Mouse (Mus musculus) lung, postnatal 0 days (tissue): ENCODE data around the gene Gdap1l1. TPM values are rescaled to one million over a fixed set of nuclear protein-coding genes. Genes with fewer than 3 reads are reported as not detected.

ENCODE experiments used
- ATAC-seq: fragments of 200-750 bp; cut with Nextera tagmentation; 2 replicates; pipeline ENCODE4 v1.8.0; 2017; ENCODE audit warnings: moderate library complexity
- DNase-seq: peaks from one replicate; pipeline ENCODE4 v3.0.0-alpha.2; 2016; ENCODE audit warnings: low spot score
- H3K27ac ChIP-seq: fragments of 300-500 bp; sonication (generic); 2 replicates; pipeline ENCODE4 v1.5.1; 2014; ENCODE audit warnings: antibody characterized with exemption, mild to moderate bottlenecking, low read length, mixed read lengths
- H3K27me3 ChIP-seq: fragments of 300-500 bp; sonication (generic); replicated peaks from 2 replicates; pipeline ENCODE4 v1.6.1; 2014; ENCODE audit warnings: low read length, mixed read lengths; ENCODE audit not compliant: insufficient read depth
- H3K36me3 ChIP-seq: fragments of 300-500 bp; sonication (generic); 2 replicates; pipeline ENCODE4 v1.6.1; 2014; ENCODE audit warnings: low read length, mixed read lengths; ENCODE audit not compliant: insufficient read depth
- H3K4me1 ChIP-seq: fragments of 300-500 bp; sonication (generic); 2 replicates; pipeline ENCODE4 v1.6.1; 2014; ENCODE audit warnings: antibody characterized with exemption, low read depth, low read length, mixed read lengths; ENCODE audit not compliant: insufficient read depth
- H3K4me2 ChIP-seq: fragments of 300-500 bp; sonication (generic); replicated peaks from 2 replicates; pipeline ENCODE4 v1.6.1; 2014; ENCODE audit warnings: low read depth, mild to moderate bottlenecking, low read length, moderate library complexity, mixed read lengths
- H3K4me3 ChIP-seq: fragments of 300-500 bp; sonication (generic); 2 replicates; pipeline ENCODE4 v1.5.1; 2014; ENCODE audit warnings: low read depth, low read length
- H3K9ac ChIP-seq: fragments of 300-500 bp; sonication (generic); replicated peaks from 2 replicates; pipeline ENCODE4 v1.6.1; 2014; ENCODE audit warnings: low read depth, mild to moderate bottlenecking
- H3K9me3 ChIP-seq: fragments of 300-500 bp; sonication (generic); 2 replicates; pipeline ENCODE4 v1.6.1; 2016; ENCODE audit warnings: low read length, mixed read lengths
- CTCF ChIP-seq: IDR thresholded peaks from 2 replicates; pipeline ENCODE4 v1.5.1; 2016; ENCODE audit warnings: antibody characterized with exemption, mild to moderate bottlenecking
- EP300 ChIP-seq: IDR thresholded peaks from 2 replicates; pipeline ENCODE4 v1.6.1; 2016; ENCODE audit warnings: antibody characterized with exemption, mild to moderate bottlenecking, control low read depth
- WGBS: fragments of 180-500 bp; shearing (Covaris S2); extraction: QIAGEN DNeasy Blood & Tissue Kit; methylation state at CpG from one replicate; pipeline ENCODE4 v1.1.7; 2014; 5-methylcytosine and 5-hydroxymethylcytosine counted together
- polyA plus RNA-seq: library from polyadenylated mRNA; unstranded; fragments of >200 nt; fragmentation: Nextera tagmentation; extraction: Ambion mirVana; gene quantifications from 2 replicates; pipeline ENCODE4 v1.2.1, GENCODE M21; 2015

Gdap1l1 gene
- polyA plus RNA-seq, 1 experiment from 2014 or later: 0.37 TPM

DNA sequence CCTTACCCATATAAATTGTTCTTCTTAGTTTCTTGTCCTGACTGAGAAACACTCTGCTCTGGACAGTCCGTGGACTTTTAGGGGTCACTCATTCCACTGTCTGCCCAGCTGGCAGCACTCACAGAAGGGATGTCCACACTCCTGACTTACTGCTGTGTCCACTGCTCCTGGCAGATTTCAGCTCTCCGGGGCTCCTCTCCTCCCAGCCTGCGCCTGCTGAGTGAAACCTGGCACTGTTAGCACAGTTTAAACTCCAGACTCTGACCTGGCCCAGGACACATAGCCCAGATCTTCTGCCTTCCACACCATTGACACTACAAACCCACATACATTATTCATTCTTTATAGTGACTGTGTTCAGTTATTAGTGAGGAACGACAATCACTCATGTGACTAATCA lies 25.7 kb downstream of the Gdap1l1 start:
- H3K27me3 ChIP-seq: no peaks in the 10 kb centered on the region
- H3K27ac ChIP-seq: no peak overlapping the region
- H3K4me2 ChIP-seq: no peak overlapping the region
- no peak for TF ChIP-seq CTCF
- TF ChIP-seq EP300: no peak
- 64% methylated on average over 4 of the region's 4 CpGs for WGBS
- no peak overlapping the region for H3K4me3 ChIP-seq
- H3K36me3 ChIP-seq: peaks cover 7% of the 10 kb centered on the region; the same call in 1 of the 2 replicates
- peak; percentile 36 for ATAC-seq
- peak; percentile 28 for DNase-seq
- no peaks in the 10 kb centered on the region for H3K4me1 ChIP-seq
- no peak overlapping the region for H3K9ac ChIP-seq
- H3K9me3 ChIP-seq: no peaks in the 10 kb centered on the region

DNA sequence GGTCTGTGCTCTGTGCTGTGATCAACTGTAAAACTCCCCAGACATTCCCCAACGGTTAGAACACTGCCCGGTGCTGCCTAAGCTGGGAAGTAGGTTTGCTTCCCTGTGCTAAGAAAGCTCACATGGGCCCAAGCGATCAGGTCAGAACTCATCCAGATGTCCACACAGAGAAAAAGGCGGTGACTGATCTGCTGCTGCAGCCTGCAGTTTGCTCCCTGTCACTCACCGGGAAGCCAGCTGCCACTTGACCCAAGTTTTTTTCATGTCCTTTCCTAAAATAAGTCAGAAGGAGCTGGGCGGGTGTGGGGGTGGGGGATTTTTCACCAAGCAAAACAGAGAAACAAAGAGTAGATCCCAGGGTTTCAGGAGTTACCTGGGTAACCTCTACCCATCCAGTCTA lies 26.3 kb downstream of the Gdap1l1 start:
- no peaks in the 10 kb centered on the region for H3K9me3 ChIP-seq
- ATAC-seq (peak; percentile 30), DNase-seq (peak; percentile 38)
- H3K36me3 ChIP-seq: peaks cover 10% of the 10 kb centered on the region; the same call in 1 of the 2 replicates
- H3K27ac ChIP-seq: no peak overlapping the region
- H3K4me2 ChIP-seq: no peak overlapping the region
- no peaks in the 10 kb centered on the region for H3K4me1 ChIP-seq
- TF ChIP-seq CTCF (no peak), EP300 (no peak)
- H3K27me3 ChIP-seq: no peaks in the 10 kb centered on the region
- WGBS: 50% methylated on average over 6 of the region's 6 CpGs
- H3K9ac ChIP-seq: no peak overlapping the region
- H3K4me3 ChIP-seq: no peak overlapping the region

DNA sequence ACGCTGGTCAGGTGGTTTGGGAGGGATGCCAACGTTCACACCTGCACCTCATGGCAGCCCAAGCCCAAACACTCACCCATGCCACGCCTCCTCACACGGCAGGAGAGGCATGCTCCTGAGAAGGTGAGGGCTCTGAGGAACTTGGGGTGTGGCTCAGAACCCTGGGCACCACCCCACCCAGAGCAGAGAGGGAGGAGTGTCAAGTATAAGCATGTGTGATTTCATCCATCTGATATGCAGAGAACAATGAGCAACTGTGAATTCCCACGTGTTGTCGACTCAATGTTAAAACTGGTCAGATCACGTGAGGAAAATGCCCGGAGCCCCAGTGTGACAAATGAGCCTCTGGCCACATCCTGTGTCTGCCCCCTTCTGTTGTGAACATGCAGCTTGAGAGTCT lies 28.5 kb downstream of the Gdap1l1 start:
- ATAC-seq: peak; percentile 89
- Histone ChIP-seq H3K9me3 (no peaks in the 10 kb centered on the region), H3K36me3 (peaks cover 10% of the 10 kb centered on the region; the same call in 1 of the 2 replicates), H3K4me3 (no peak overlapping the region), H3K9ac (no peak overlapping the region), H3K27ac (no peak overlapping the region), H3K4me2 (no peak overlapping the region), H3K27me3 (no peaks in the 10 kb centered on the region), H3K4me1 (0 out of 2 replicates have a peak, but pooled peaks cover 3% of the 10 kb centered on the region)
- DNase-seq: peak; percentile 85
- 24% methylated on average over 8 of the region's 8 CpGs for WGBS
- TF ChIP-seq EP300 (peak; percentile 79), CTCF (no peak)

DNA sequence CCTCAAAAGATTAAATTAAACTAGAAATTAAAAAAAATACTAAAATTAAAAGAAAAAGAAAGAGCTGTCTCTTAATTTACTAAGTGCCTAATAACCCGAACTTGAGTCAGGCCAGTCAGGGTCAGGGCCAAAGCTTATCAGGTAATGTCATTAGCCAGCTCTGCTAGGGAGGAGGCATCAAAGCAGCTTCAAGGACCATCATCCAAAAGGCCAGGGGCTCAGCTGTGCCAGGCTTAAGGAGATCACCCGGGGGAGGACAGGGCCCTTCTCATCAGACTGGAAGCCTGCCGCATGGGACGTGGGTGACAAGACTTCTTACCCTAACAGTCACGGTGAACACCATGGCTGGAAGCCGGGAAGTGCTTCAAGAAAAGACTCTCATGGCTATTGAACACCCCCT lies 29.3 kb downstream of the Gdap1l1 start:
- ATAC-seq (no peak), DNase-seq (no peak)
- TF ChIP-seq EP300: no peak
- no peak for TF ChIP-seq CTCF
- Histone ChIP-seq H3K9me3 (no peaks in the 10 kb centered on the region), H3K9ac (no peak overlapping the region), H3K27ac (no peak overlapping the region), H3K4me1 (0 out of 2 replicates have a peak, but pooled peaks cover 3% of the 10 kb centered on the region), H3K27me3 (no peaks in the 10 kb centered on the region), H3K36me3 (peaks cover 10% of the 10 kb centered on the region; the same call in 1 of the 2 replicates), H3K4me3 (no peak overlapping the region), H3K4me2 (no peak overlapping the region)
- WGBS: 86% methylated on average over 6 of the region's 6 CpGs

DNA sequence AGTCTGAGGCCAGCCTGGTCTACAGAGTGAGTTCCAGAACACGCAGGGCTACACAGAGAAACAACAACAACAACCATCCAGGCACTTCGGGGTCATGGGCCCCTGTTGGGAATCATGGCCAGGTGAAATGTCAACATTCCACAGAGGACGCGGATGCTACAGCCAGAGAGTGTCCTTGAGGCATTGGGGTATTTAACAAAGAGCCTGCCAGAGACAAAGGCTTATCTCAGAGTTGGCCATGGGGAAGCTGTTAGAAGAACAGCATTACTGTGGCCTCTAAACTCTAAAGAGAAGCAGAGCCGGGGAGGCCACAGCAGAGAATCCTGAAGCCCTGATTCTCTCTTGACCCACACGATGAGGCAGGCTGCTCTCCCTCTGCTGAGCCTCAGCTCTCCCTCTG lies 30.6 kb downstream of the Gdap1l1 start:
- WGBS: 87% methylated on average over 6 of the region's 6 CpGs
- no peak for ATAC-seq

DNA sequence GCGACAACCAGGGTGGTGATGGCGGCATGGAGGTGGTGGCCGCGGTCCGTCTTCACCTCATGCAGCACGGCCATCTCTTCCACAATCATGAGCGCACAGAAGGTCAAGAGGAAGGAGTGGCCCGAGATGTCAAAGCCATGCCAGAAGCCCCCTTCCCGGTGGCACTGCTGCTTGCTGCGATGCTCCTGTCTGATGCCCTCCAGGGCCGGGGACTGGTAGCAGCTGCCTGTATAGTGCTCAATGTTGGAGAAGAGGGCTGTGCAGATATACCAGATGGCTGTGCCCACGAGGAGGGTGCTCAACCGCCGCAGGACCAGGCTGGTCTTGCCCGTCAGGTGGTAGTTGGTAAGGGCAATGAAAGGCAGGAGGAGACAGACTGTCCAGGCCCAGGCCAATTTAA lies 31.4 kb downstream of the Gdap1l1 start:
- no peaks in the 10 kb centered on the region for H3K9me3 ChIP-seq
- DNase-seq (no peak), ATAC-seq (no peak)
- peaks cover 10% of the 10 kb centered on the region; the same call in 1 of the 2 replicates for H3K36me3 ChIP-seq
- H3K27me3 ChIP-seq: no peaks in the 10 kb centered on the region
- no peak overlapping the region for H3K4me2 ChIP-seq
- 0 out of 2 replicates have a peak, but pooled peaks cover 3% of the 10 kb centered on the region for H3K4me1 ChIP-seq
- no peak overlapping the region for H3K27ac ChIP-seq
- no peak overlapping the region for H3K4me3 ChIP-seq
- WGBS: 94% methylated on average over 14 of the region's 15 CpGs
- TF ChIP-seq CTCF: no peak
- no peak for TF ChIP-seq EP300
- H3K9ac ChIP-seq: no peak overlapping the region

More for the DNA sequence above, 30.6 kb downstream of the Gdap1l1 start:
- TF ChIP-seq EP300 (no peak), CTCF (no peak)
- H3K9me3 ChIP-seq: no peaks in the 10 kb centered on the region
- H3K36me3 ChIP-seq: peaks cover 10% of the 10 kb centered on the region; the same call in 1 of the 2 replicates
- no peak overlapping the region for H3K27ac ChIP-seq
- no peaks in the 10 kb centered on the region for H3K27me3 ChIP-seq
- no peak overlapping the region for H3K4me3 ChIP-seq
- no peak overlapping the region for H3K9ac ChIP-seq
- no peak overlapping the region for H3K4me2 ChIP-seq
- DNase-seq: no peak
- 0 out of 2 replicates have a peak, but pooled peaks cover 3% of the 10 kb centered on the region for H3K4me1 ChIP-seq
